Mouse (Mus musculus) induced T-regulatory cell, adult 2 months (primary cell): Measurements from ENCODE around the gene Pgr15l.

Source experiments
- DNase-seq: peaks from one replicate; pipeline ENCODE4 v3.0.0-alpha.2; 2012; ENCODE audit warnings: low read depth

The Pgr15l gene

DNA sequence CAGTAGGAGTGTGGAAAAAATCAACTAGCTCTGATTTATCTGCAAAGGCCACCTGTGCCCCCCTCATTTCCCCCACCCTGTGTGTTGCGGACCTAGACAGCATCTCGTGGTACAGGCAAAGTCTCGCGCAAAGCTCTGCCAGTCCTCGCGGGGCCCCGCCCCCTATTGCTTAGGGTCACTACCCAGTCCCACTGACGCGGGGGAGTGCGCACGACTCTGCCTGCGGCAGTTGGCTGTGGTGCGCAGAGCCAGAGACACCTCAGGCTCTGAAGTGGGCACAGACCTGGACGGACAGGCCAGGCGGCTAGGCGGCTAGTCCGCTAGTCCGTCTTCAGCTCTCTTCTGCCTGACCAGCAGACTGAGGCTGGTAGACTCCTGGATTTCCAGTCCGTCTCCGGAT, at the start of gene Pgr15l:
Gene Pgr15l (plus strand): TSS at position 228 of the 400 bp plus-strand sequence.
- DNase-seq: no peak

DNA sequence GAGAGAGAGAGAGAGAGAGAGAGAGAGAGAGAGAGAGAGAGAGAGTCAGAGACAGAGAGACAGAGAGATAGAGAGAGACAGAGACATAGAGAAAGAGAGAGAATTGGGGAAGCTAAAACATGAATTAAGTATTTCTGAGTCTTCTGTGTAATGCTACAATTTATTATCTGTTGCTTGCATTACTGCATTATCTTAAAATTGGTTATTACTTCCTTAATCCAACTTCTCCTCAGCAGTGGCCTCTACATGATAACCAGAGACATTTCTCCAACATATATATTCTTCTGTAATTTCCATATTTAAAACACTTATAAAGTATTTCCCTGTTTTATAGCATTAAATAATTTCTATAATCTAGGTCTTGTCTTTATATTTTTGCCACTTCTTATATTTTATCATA, 44.9 kb upstream of the Pgr15l start:
- DNase-seq: no peak

DNA sequence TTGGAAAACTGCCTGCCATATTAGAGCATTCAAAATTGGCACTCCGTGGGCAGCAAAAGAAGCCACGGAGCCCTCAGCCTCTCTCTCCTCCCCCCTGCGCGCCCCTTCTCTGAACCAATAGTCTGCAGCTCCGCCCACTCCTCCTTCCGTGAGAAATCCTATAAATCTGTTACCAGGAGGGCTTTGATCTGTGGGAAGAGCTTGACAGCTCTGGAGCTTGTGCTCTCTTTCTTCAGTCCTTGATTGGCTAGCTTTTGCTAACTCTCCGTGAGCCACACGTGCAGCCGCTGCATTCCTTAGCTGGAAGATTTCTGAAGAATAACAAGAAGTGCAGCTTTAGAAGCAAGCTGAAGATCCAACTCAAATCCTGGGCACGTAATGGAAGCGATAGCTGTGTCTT, 2.6 kb upstream of the Pgr15l start:
- no peak for DNase-seq
